Mouse (Mus musculus) megakaryocyte, embryonic 14.5 days (primary cell): ENCODE measurements at regions not wholly inside any gene's neighbourhood (a gene's known extent, or its start where the extent isn't known, plus 50 kb on each side); places are given as distances from the start of the nearest gene placed in this dataset.

ENCODE experiments used
- FLI1 ChIP-seq: IDR thresholded peaks from 2 replicates; pipeline ENCODE4 v1.6.1; 2012; ENCODE audit warnings: low read length, inconsistent platforms, mixed read lengths
- GATA1 ChIP-seq: IDR thresholded peaks from 3 replicates; pipeline ENCODE4 v1.6.1; 2012; ENCODE audit warnings: mixed read lengths, low read length, inconsistent platforms, borderline replicate concordance

DNA sequence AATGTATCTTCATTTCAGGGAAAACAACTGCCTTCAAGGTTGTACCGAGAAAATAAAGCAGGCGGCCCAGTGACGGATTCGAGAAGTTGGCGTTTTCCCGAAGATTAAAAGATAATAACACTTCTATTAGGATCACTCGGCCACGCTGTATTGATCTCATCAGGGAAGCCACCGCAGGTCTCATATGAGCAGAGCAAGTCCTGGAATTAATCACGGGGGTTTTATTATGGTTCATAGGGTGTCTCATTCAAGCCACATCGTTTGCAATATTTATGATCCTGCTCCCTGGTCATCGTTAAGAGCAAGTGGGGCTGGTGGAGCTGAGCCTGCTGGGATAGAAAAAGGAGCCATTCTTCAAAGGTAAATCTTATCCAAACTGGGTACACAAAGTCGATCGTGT lies 466.5 kb upstream of the Cdh5 start:
- TF ChIP-seq GATA1 (no peak), FLI1 (no peak)
